Mouse (Mus musculus) layer of hippocampus, adult 2 months (tissue): ENCODE results near the gene Tbc1d22b. TPM values are rescaled to one million over a fixed set of nuclear protein-coding genes. Genes with fewer than 3 reads are reported as not detected.
A peak's percentile ranks its signal among the peaks of the same experiment; 100 is the strongest.

ENCODE experiments used
- DNase-seq, 2 experiments: peaks; one replicate each; pipeline ENCODE4 v3.0.0; 2022; ENCODE audit warnings: low spot score in 2 of 2
- H3K27ac ChIP-seq: fragments of 200-600 bp; 2 replicates; pipeline ENCODE4 v1.8.1; 2022
- H3K4me3 ChIP-seq: fragments of 200-600 bp; 2 replicates; pipeline ENCODE4 v1.8.1; 2022; ENCODE audit warnings: mild to moderate bottlenecking
- CTCF ChIP-seq: fragments of 200-600 bp; conservative IDR thresholded peaks from 2 replicates; pipeline ENCODE4 v1.8.1; 2022; ENCODE audit warnings: antibody characterized with exemption, mild to moderate bottlenecking, moderate library complexity
- total RNA-seq, 2 experiments: library from RNA; stranded (reverse); gene quantifications; 2 replicates each; pipeline ENCODE4 v1.2.3; 2021

Gene Tbc1d22b
- total RNA-seq, 2 experiments from 2014 or later: 39.8 to 41.7 TPM

- Histone ChIP-seq H3K4me3 (no peak overlapping the region; the same call in 1 of the 2 replicates), H3K27ac (no peak overlapping the region)
- no peak for TF ChIP-seq CTCF
- no peak for DNase-seq
Observed at GRCm38 (mm10) chr17:29551019-29551418, 1.4 kb downstream of the Tbc1d22b start.

- no peak within 1 kb of the TSS; the same call in 1 of the 2 replicates for H3K4me3 ChIP-seq
- TF ChIP-seq CTCF: no peak
- DNase-seq: no peak
- no peak within 1 kb of the TSS for H3K27ac ChIP-seq
Observed at GRCm38 (mm10) chr17:29552162-29552732, 2.7 kb downstream of the Tbc1d22b start, which contains the start of gene Tmem217. Gene Tmem217, minus strand, starts transcription at chr17:29552385.

GRCm38 (mm10) chr17:29554176-29554575, 4.6 kb downstream of the Tbc1d22b start:
- H3K27ac ChIP-seq: no peak overlapping the region
- no peak for TF ChIP-seq CTCF
- DNase-seq: no peak
- H3K4me3 ChIP-seq: no peak overlapping the region

- TF ChIP-seq CTCF: no peak
- DNase-seq: no peak
- H3K27ac ChIP-seq: no peak overlapping the region
- H3K4me3 ChIP-seq: no peak overlapping the region
Observed at GRCm38 (mm10) chr17:29556456-29556855, 6.9 kb downstream of the Tbc1d22b start.

GRCm38 (mm10) chr17:29556893-29557292, 7.3 kb downstream of the Tbc1d22b start:
- no peak for TF ChIP-seq CTCF
- Histone ChIP-seq H3K27ac (no peak overlapping the region), H3K4me3 (no peak overlapping the region)
- no peak for DNase-seq

- TF ChIP-seq CTCF: no peak
- Histone ChIP-seq H3K27ac (no peak overlapping the region), H3K4me3 (no peak overlapping the region)
- DNase-seq: no peak
Observed at GRCm38 (mm10) chr17:29558476-29558875, 8.9 kb downstream of the Tbc1d22b start.

GRCm38 (mm10) chr17:29565521-29565920, 15.9 kb downstream of the Tbc1d22b start:
- no peak for TF ChIP-seq CTCF
- H3K4me3 ChIP-seq: no peak overlapping the region
- H3K27ac ChIP-seq: no peak overlapping the region
- no peak for DNase-seq

GRCm38 (mm10) chr17:29568435-29568834, 18.9 kb downstream of the Tbc1d22b start:
- no peak for TF ChIP-seq CTCF
- H3K27ac ChIP-seq: no peak overlapping the region
- H3K4me3 ChIP-seq: no peak overlapping the region
- no peak for DNase-seq

- Histone ChIP-seq H3K27ac (no peak overlapping the region), H3K4me3 (no peak overlapping the region)
- no peak for DNase-seq
- TF ChIP-seq CTCF: no peak
Observed at GRCm38 (mm10) chr17:29569831-29570230, 20.2 kb downstream of the Tbc1d22b start.

GRCm38 (mm10) chr17:29579579-29580126, 30.1 kb downstream of the Tbc1d22b start:
- H3K4me3 ChIP-seq: no peak overlapping the region
- TF ChIP-seq CTCF: no peak
- no peak overlapping the region for H3K27ac ChIP-seq
- DNase-seq: no peak

- peak overlapping the region; percentile 79; the same call in 1 of the 2 replicates for H3K27ac ChIP-seq
- no peak for TF ChIP-seq CTCF
- no peak overlapping the region for H3K4me3 ChIP-seq
- DNase-seq: no peak
Observed at GRCm38 (mm10) chr17:29583569-29583968, 34.0 kb downstream of the Tbc1d22b start.

- Histone ChIP-seq H3K27ac (peak overlapping the region; percentile 79), H3K4me3 (no peak overlapping the region)
- no peak for TF ChIP-seq CTCF
- no peak for DNase-seq
Observed at GRCm38 (mm10) chr17:29584306-29584705, 34.7 kb downstream of the Tbc1d22b start.

GRCm38 (mm10) chr17:29584737-29585136, 35.2 kb downstream of the Tbc1d22b start:
- DNase-seq: peak; percentile 53 to 66
- H3K27ac ChIP-seq: peak overlapping the region; percentile 79

GRCm38 (mm10) chr17:29585446-29585845, 35.9 kb downstream of the Tbc1d22b start:
- no peak for DNase-seq
- TF ChIP-seq CTCF: no peak
- Histone ChIP-seq H3K27ac (peak overlapping the region; percentile 79; the same call in 1 of the 2 replicates), H3K4me3 (no peak overlapping the region)

More at GRCm38 (mm10) chr17:29584737-29585136, 35.2 kb downstream of the Tbc1d22b start:
- H3K4me3 ChIP-seq: no peak overlapping the region
- no peak for TF ChIP-seq CTCF
